Mouse (Mus musculus) lung, adult 2 months (tissue): ENCODE results near the gene Polg.

Experiments
- CTCF ChIP-seq: fragments of 200-500 bp; IDR thresholded peaks from 2 replicates; pipeline ENCODE4 v1.5.1; 2011; ENCODE audit warnings: mild to moderate bottlenecking, low read length, control low read depth; ENCODE audit not compliant: insufficient read depth
- POLR2A ChIP-seq: fragments of 200-500 bp; IDR thresholded peaks from 2 replicates; pipeline ENCODE4 v1.6.1; 2011; ENCODE audit warnings: low read depth, mild to moderate bottlenecking, control low read depth, low read length, borderline replicate concordance; ENCODE audit errors: extremely low read depth

GRCm38 (mm10) chr7:79414449-79415375 is 51.5 kb downstream of the Polg start:
- no peak for TF ChIP-seq CTCF
- no peak for TF ChIP-seq POLR2A
